Mouse (Mus musculus) kidney, postnatal 4 days (tissue): Measurements from ENCODE around the gene Zfp319.

Experiments used
- DNase-seq, 2 experiments: peaks; one replicate each; pipeline ENCODE4 v3.0.0; 2021; ENCODE audit warnings: mixed read lengths in 2 of 2

Zfp319 gene

GRCm38 (mm10) chr8:95348811-95349630 lies 17.3 kb upstream of the Zfp319 start:
- peak; percentile 56 to 70 for DNase-seq

GRCm38 (mm10) chr8:95348356-95348755 lies 16.6 kb upstream of the Zfp319 start:
- no peak for DNase-seq

- DNase-seq: peak; percentile 85 to 86
Measured at GRCm38 (mm10) chr8:95346643-95347545, 15.1 kb upstream of the Zfp319 start.

- no peak for DNase-seq
Measured at GRCm38 (mm10) chr8:95344668-95345067, 12.9 kb upstream of the Zfp319 start.

- DNase-seq: no peak
Measured at GRCm38 (mm10) chr8:95341721-95342120, 10.0 kb upstream of the Zfp319 start.

GRCm38 (mm10) chr8:95336363-95336762 lies 4.6 kb upstream of the Zfp319 start:
- DNase-seq: no peak

GRCm38 (mm10) chr8:95335706-95336105 lies 4.0 kb upstream of the Zfp319 start:
- no peak for DNase-seq

- no peak for DNase-seq
Measured at GRCm38 (mm10) chr8:95332437-95333199, 868 bp upstream of the Zfp319 start.

GRCm38 (mm10) chr8:95331156-95331719 lies 512 bp downstream of the Zfp319 start:
- peak; percentile 79 to 87 for DNase-seq

- no peak for DNase-seq
Measured at GRCm38 (mm10) chr8:95330367-95330766, 1.4 kb downstream of the Zfp319 start.

- no peak for DNase-seq
Measured at GRCm38 (mm10) chr8:95327866-95328465, 3.8 kb downstream of the Zfp319 start.

GRCm38 (mm10) chr8:95326822-95327221 lies 4.9 kb downstream of the Zfp319 start:
- DNase-seq: no peak

- DNase-seq: no peak
Measured at GRCm38 (mm10) chr8:95324646-95325045, 7.1 kb downstream of the Zfp319 start.

GRCm38 (mm10) chr8:95323201-95323600 lies 8.5 kb downstream of the Zfp319 start:
- no peak for DNase-seq

GRCm38 (mm10) chr8:95320224-95321139 lies 11.3 kb downstream of the Zfp319 start:
- peak; percentile 86 to 90 for DNase-seq

- no peak for DNase-seq
Measured at GRCm38 (mm10) chr8:95315350-95315749, 16.4 kb downstream of the Zfp319 start.

- no peak for DNase-seq
Measured at GRCm38 (mm10) chr8:95314707-95315106, 17.0 kb downstream of the Zfp319 start.

- no peak for DNase-seq
Measured at GRCm38 (mm10) chr8:95313857-95314256, 17.9 kb downstream of the Zfp319 start.

GRCm38 (mm10) chr8:95312836-95313235 lies 18.9 kb downstream of the Zfp319 start:
- DNase-seq: peak; percentile 33 to 43

- no peak for DNase-seq
Measured at GRCm38 (mm10) chr8:95310342-95310970, 21.3 kb downstream of the Zfp319 start, which contains the start of gene Tepp. Tepp (plus strand) TSS chr8:95310566.
